Mouse (Mus musculus) kidney, postnatal 14 days (tissue): ENCODE data around the gene Golga4.
A peak's percentile ranks its signal among the peaks of the same experiment; 100 is the strongest.

Source experiments
- DNase-seq: peaks from one replicate; pipeline ENCODE4 v3.0.0; 2022; ENCODE audit warnings: mixed read lengths

Golga4 gene

GRCm38 (mm10) chr9:118506020-118506403, at the start of gene Golga4:
TSS of gene Golga4 (plus strand) at chr9:118506267.
- DNase-seq = peak; percentile 93

GRCm38 (mm10) chr9:118456405-118456804, 49.7 kb upstream of the Golga4 start:
- DNase-seq = no peak

- no peak for DNase-seq
Measured at GRCm38 (mm10) chr9:118458039-118458438, 48.0 kb upstream of the Golga4 start.

GRCm38 (mm10) chr9:118464031-118464430, 42.0 kb upstream of the Golga4 start:
- no peak for DNase-seq

GRCm38 (mm10) chr9:118468301-118468700, 37.8 kb upstream of the Golga4 start:
- no peak for DNase-seq

- DNase-seq = no peak
Measured at GRCm38 (mm10) chr9:118469272-118469671, 36.8 kb upstream of the Golga4 start.

GRCm38 (mm10) chr9:118471296-118471695, 34.8 kb upstream of the Golga4 start:
- no peak for DNase-seq

- DNase-seq = no peak
Measured at GRCm38 (mm10) chr9:118476211-118476765, 29.8 kb upstream of the Golga4 start.

- DNase-seq = no peak
Measured at GRCm38 (mm10) chr9:118476766-118477271, 29.2 kb upstream of the Golga4 start.

- no peak for DNase-seq
Measured at GRCm38 (mm10) chr9:118477281-118477931, 28.7 kb upstream of the Golga4 start.

GRCm38 (mm10) chr9:118477961-118478360, 28.1 kb upstream of the Golga4 start, which contains the start of gene Eomes:
TSS of gene Eomes (plus strand) at chr9:118478212.
- no peak for DNase-seq

- peak; percentile 31 for DNase-seq
Measured at GRCm38 (mm10) chr9:118478458-118478838, 27.6 kb upstream of the Golga4 start.

- DNase-seq = peak; percentile 45
Measured at GRCm38 (mm10) chr9:118478839-118479507, 27.1 kb upstream of the Golga4 start.

- DNase-seq = no peak
Measured at GRCm38 (mm10) chr9:118479508-118480291, 26.4 kb upstream of the Golga4 start.

GRCm38 (mm10) chr9:118480292-118480690, 25.8 kb upstream of the Golga4 start:
- DNase-seq = no peak

- DNase-seq = no peak
Measured at GRCm38 (mm10) chr9:118482210-118482609, 23.9 kb upstream of the Golga4 start.

- no peak for DNase-seq
Measured at GRCm38 (mm10) chr9:118486361-118487095, 19.5 kb upstream of the Golga4 start.

- no peak for DNase-seq
Measured at GRCm38 (mm10) chr9:118487096-118487395, 19.0 kb upstream of the Golga4 start.

GRCm38 (mm10) chr9:118487636-118488035, 18.4 kb upstream of the Golga4 start:
- peak; percentile 30 for DNase-seq

- peak; percentile 73 for DNase-seq
Measured at GRCm38 (mm10) chr9:118488138-118488895, 17.8 kb upstream of the Golga4 start.

- peak; percentile 14 for DNase-seq
Measured at GRCm38 (mm10) chr9:118488896-118489578, 17.0 kb upstream of the Golga4 start.
